In genomic region chr17:47694503-47695336, GRCm38 (mm10) we compare ENCODE assay signal across 8 mouse cellular contexts. TPM values are rescaled to one million over a fixed set of nuclear protein-coding genes. Genes with fewer than 3 reads are reported as not detected.
DNase-seq lines count a peak whose midpoint lies in the region; ATAC-seq lines count a peak whose summit lies in the region.

Prickle4 (minus strand) TSS chr17:47694736.

- peak; percentile 92 for ATAC-seq in embryonic facial prominence, embryonic 11.5 days (replicated peaks; ENCODE audit: insufficient number of reproducible peaks, low FRiP score, low TSS enrichment, low read depth)
- ATAC-seq in midbrain, embryonic 11.5 days (ENCODE audit: low FRiP score), result peak; percentile 97

- H3K4me1 ChIP-seq in embryonic facial prominence, embryonic 11.5 days (ENCODE audit: control insufficient read depth, insufficient read depth, low read length), result peaks cover 3% of the 10 kb centered on the region; the same call in 1 of the 2 replicates
- peaks cover 13% of the 10 kb centered on the region for H3K4me1 ChIP-seq in midbrain, embryonic 11.5 days (ENCODE audit: control insufficient read depth, insufficient read depth, low read length)

- H3K9me3 ChIP-seq in embryonic facial prominence, embryonic 11.5 days (replicated peaks; ENCODE audit: control insufficient read depth, low read length), result no peaks in the 10 kb centered on the region
- H3K9me3 ChIP-seq in midbrain, embryonic 11.5 days (ENCODE audit: control insufficient read depth, low read length), result no peaks in the 10 kb centered on the region

- peak within 1 kb of the TSS; percentile 88 for H3K9ac ChIP-seq in embryonic facial prominence, embryonic 11.5 days (replicated peaks; ENCODE audit: low read length)
- peak within 1 kb of the TSS; percentile 92 for H3K9ac ChIP-seq in midbrain, embryonic 11.5 days (ENCODE audit: low read length)

- H3K36me3 ChIP-seq in embryonic facial prominence, embryonic 11.5 days (replicated peaks; ENCODE audit: control insufficient read depth, insufficient read depth, low read depth, low read length), result no peaks in the 10 kb centered on the region
- H3K36me3 ChIP-seq in midbrain, embryonic 11.5 days (ENCODE audit: control insufficient read depth, insufficient read depth, low read length), result no peaks in the 10 kb centered on the region; the same call in 1 of the 2 replicates

- peak within 1 kb of the TSS; percentile 77 for H3K4me3 ChIP-seq in embryonic facial prominence, embryonic 11.5 days (ENCODE audit: low read depth, low read length)
- peak within 1 kb of the TSS; percentile 80 for H3K4me3 ChIP-seq in midbrain, embryonic 11.5 days (ENCODE audit: low read depth, low read length)

- peak within 1 kb of the TSS; percentile 77 for H3K4me2 ChIP-seq in embryonic facial prominence, embryonic 11.5 days (ENCODE audit: low read depth, low read length)
- H3K4me2 ChIP-seq in midbrain, embryonic 11.5 days, result peak within 1 kb of the TSS; percentile 56

- DNase-seq in adrenal gland, postnatal 25 days, result peak; percentile 99
- peak; percentile 97 for DNase-seq in embryonic facial prominence, embryonic 11.5 days (ENCODE audit: low spot score)
- peak; percentile 100 for DNase-seq in heart, adult 11 months
- DNase-seq in kidney, adult 11 months, result peak; percentile 97
- peak; percentile 99 for DNase-seq in left cerebral cortex, postnatal 4 days
- DNase-seq in midbrain, embryonic 11.5 days (ENCODE audit: low spot score, missing footprints), result peak; percentile 100
- peak; percentile 99 for DNase-seq in right cerebral cortex, postnatal 4 days
- DNase-seq in yolk sac, embryonic 10.5 days (ENCODE audit: low spot score), result peak; percentile 99

- 1% methylated on average over 77 of the region's 82 CpGs for WGBS in embryonic facial prominence, embryonic 11.5 days
- WGBS in midbrain, embryonic 11.5 days, result under 1% methylated on average over 81 of the region's 82 CpGs

- H3K27me3 ChIP-seq in embryonic facial prominence, embryonic 11.5 days (ENCODE audit: control insufficient read depth, insufficient read depth, low read length), result no peaks in the 10 kb centered on the region
- no peaks in the 10 kb centered on the region for H3K27me3 ChIP-seq in midbrain, embryonic 11.5 days (ENCODE audit: control insufficient read depth, insufficient read depth, low read length)

- intact Hi-C loops in left cerebral cortex, postnatal 4 days (cut with DNase I), result no loop called here

- H3K27ac ChIP-seq in embryonic facial prominence, embryonic 11.5 days (replicated peaks; ENCODE audit: low read depth, low read length), result 0 out of 2 replicates have a peak within 1 kb of the TSS, but pooled peaks have one; percentile 20
- peak within 1 kb of the TSS; percentile 68 for H3K27ac ChIP-seq in midbrain, embryonic 11.5 days (ENCODE audit: low read depth, low read length)

RNA-seq across cellular contexts. Expression of gene Prickle4, which starts in this region (rescaled TPM):
- total RNA-seq in adrenal gland, postnatal 25 days (2021), result 1.7 and 4.3 TPM in 2 replicates
- polyA plus RNA-seq in embryonic facial prominence, embryonic 11.5 days (2014; fragmentation: Nextera tagmentation; extraction: Ambion mirVana), result 0.27 and 0.89 TPM in 2 replicates
- 1 to 10 TPM; 2.4 to 6.8 TPM for total RNA-seq in left cerebral cortex, postnatal 4 days (2021)
- polyA plus RNA-seq in midbrain, embryonic 11.5 days (2014; fragmentation: Nextera tagmentation; extraction: Ambion mirVana), result 0.72 and 2.1 TPM in 2 replicates

Comparison
In these comparisons a context has a peak if more than half of its experiments do, and no peak if none do; other contexts are left out.
1. Peak in every context shown above with its lines: DNase-seq, ATAC-seq, H3K4me3 ChIP-seq and H3K27ac ChIP-seq.
2. Peak in DNase-seq, ATAC-seq, H3K4me3 ChIP-seq, H3K27ac ChIP-seq, H3K9ac ChIP-seq and H3K4me2 ChIP-seq in embryonic facial prominence, embryonic 11.5 days; RNA of the gene not detected or under 1 TPM.